Mouse (Mus musculus) cortical plate, adult 2 months (tissue): Measurements from ENCODE around the gene Umad1.

Experiments used
- CTCF ChIP-seq: fragments of 200-500 bp; IDR thresholded peaks from 2 replicates; pipeline ENCODE4 v1.5.1; 2011; ENCODE audit warnings: mild to moderate bottlenecking, control low read depth, low read length; ENCODE audit not compliant: insufficient read depth; ENCODE audit errors: extremely low read depth
- POLR2A ChIP-seq: fragments of 200-500 bp; IDR thresholded peaks from 2 replicates; pipeline ENCODE4 v1.6.1; 2011; ENCODE audit warnings: mild to moderate bottlenecking, low read length, control low read depth; ENCODE audit not compliant: insufficient read depth; ENCODE audit errors: extremely low read depth

- TF ChIP-seq CTCF (no peak), POLR2A (no peak)
Observed at GRCm38 (mm10) chr6:8415823-8416222, 156.7 kb downstream of the Umad1 start.
